Mouse (Mus musculus) midbrain, embryonic 12.5 days (tissue): ENCODE measurements at regions not wholly inside any gene's neighbourhood (a gene's known extent, or its start where the extent isn't known, plus 50 kb on each side); places are given as distances from the start of the nearest gene placed in this dataset.
"Not testable (repeated sequence)": the region's sequence is repeated elsewhere in the genome, so short reads cannot be mapped to it uniquely, and the experiment has no call there.

ENCODE experiments used
- ATAC-seq: fragments of 200-750 bp; cut with Nextera tagmentation; 2 replicates; pipeline ENCODE4 v1.8.0; 2017; ENCODE audit warnings: low read depth, moderate TSS enrichment, moderate library complexity; ENCODE audit not compliant: low FRiP score
- H3K27ac ChIP-seq: fragments of 300-500 bp; sonication (generic); replicated peaks from 2 replicates; pipeline ENCODE4 v1.5.1; 2016; ENCODE audit warnings: mild to moderate bottlenecking
- H3K27me3 ChIP-seq: fragments of 300-500 bp; sonication (generic); 2 replicates; pipeline ENCODE4 v1.6.1; 2016; ENCODE audit warnings: mild to moderate bottlenecking
- H3K36me3 ChIP-seq: fragments of 300-500 bp; sonication (generic); 2 replicates; pipeline ENCODE4 v1.6.1; 2016
- H3K4me1 ChIP-seq: fragments of 300-500 bp; sonication (generic); 2 replicates; pipeline ENCODE4 v1.6.1; 2016
- H3K4me2 ChIP-seq: fragments of 300-500 bp; sonication (generic); replicated peaks from 2 replicates; pipeline ENCODE4 v1.6.1; 2016; ENCODE audit warnings: mild to moderate bottlenecking, moderate library complexity
- H3K4me3 ChIP-seq: fragments of 300-500 bp; sonication (generic); 2 replicates; pipeline ENCODE4 v1.5.1; 2016; ENCODE audit warnings: mild to moderate bottlenecking
- H3K9ac ChIP-seq: fragments of 300-500 bp; sonication (generic); replicated peaks from 2 replicates; pipeline ENCODE4 v1.6.1; 2016; ENCODE audit warnings: mild to moderate bottlenecking, moderate library complexity
- H3K9me3 ChIP-seq: fragments of 300-500 bp; sonication (generic); 2 replicates; pipeline ENCODE4 v1.6.1; 2016; ENCODE audit warnings: mild to moderate bottlenecking
- WGBS: fragments of 180-500 bp; shearing (Covaris S2); methylation state at CpG from one replicate; pipeline ENCODE4 v1.1.7; 2016; 5-methylcytosine and 5-hydroxymethylcytosine counted together

GRCm38 (mm10) chr1:117051311-117051710 lies 248.5 kb downstream of the Gm19965 start:
- ATAC-seq, H3K9me3 ChIP-seq, H3K36me3 ChIP-seq, H3K27me3 ChIP-seq, H3K9ac ChIP-seq, H3K4me1 ChIP-seq, H3K4me2 ChIP-seq, H3K27ac ChIP-seq, H3K4me3 ChIP-seq: not testable (repeated sequence)
- 79% methylated on average over 3 of the region's 3 CpGs for WGBS

GRCm38 (mm10) chr1:117067151-117067819 lies 264.5 kb downstream of the Gm19965 start:
- no peaks in the 10 kb centered on the region for H3K9me3 ChIP-seq
- ATAC-seq, result peak; percentile 82
- no peaks in the 10 kb centered on the region for H3K27me3 ChIP-seq
- no peak overlapping the region for H3K9ac ChIP-seq
- no peak overlapping the region for H3K4me3 ChIP-seq
- no peaks in the 10 kb centered on the region for H3K36me3 ChIP-seq
- H3K4me1 ChIP-seq, result no peaks in the 10 kb centered on the region
- no peak overlapping the region for H3K4me2 ChIP-seq
- peak overlapping the region; percentile 64 for H3K27ac ChIP-seq
- 85% methylated on average over 4 of the region's 4 CpGs for WGBS

- H3K9me3 ChIP-seq, result no peaks in the 10 kb centered on the region
- no peaks in the 10 kb centered on the region for H3K36me3 ChIP-seq
- H3K27me3 ChIP-seq, result no peaks in the 10 kb centered on the region
- H3K4me3 ChIP-seq, result no peak overlapping the region
- ATAC-seq, result 0 out of 2 replicates have a peak, but pooled peaks have one; percentile 38
- H3K4me2 ChIP-seq, result no peak overlapping the region
- no peak overlapping the region for H3K27ac ChIP-seq
- no peaks in the 10 kb centered on the region for H3K4me1 ChIP-seq
- 11% methylated on average over 3 of the region's 3 CpGs for WGBS
- no peak overlapping the region for H3K9ac ChIP-seq
Observed at GRCm38 (mm10) chr1:117087136-117087535, 284.4 kb downstream of the Gm19965 start.

- no peak overlapping the region for H3K9ac ChIP-seq
- WGBS, result 79% methylated on average over 2 of the region's 2 CpGs
Observed at GRCm38 (mm10) chr1:117111496-117111895, 308.7 kb downstream of the Gm19965 start.

GRCm38 (mm10) chr1:117113918-117114317 lies 311.1 kb downstream of the Gm19965 start:
- Histone ChIP-seq H3K4me3 (no peak overlapping the region), H3K4me1 (no peaks in the 10 kb centered on the region), H3K36me3 (no peaks in the 10 kb centered on the region), H3K9ac (no peak overlapping the region), H3K27ac (no peak overlapping the region), H3K9me3 (no peaks in the 10 kb centered on the region), H3K27me3 (no peaks in the 10 kb centered on the region), H3K4me2 (no peak overlapping the region)
- no peak for ATAC-seq
- WGBS, result 84% methylated on average over 4 of the region's 4 CpGs

More at GRCm38 (mm10) chr1:117111496-117111895, 308.7 kb downstream of the Gm19965 start:
- no peak overlapping the region for H3K4me3 ChIP-seq
- H3K36me3 ChIP-seq, result no peaks in the 10 kb centered on the region
- H3K9me3 ChIP-seq, result no peaks in the 10 kb centered on the region
- H3K4me1 ChIP-seq, result no peaks in the 10 kb centered on the region
- ATAC-seq, result no peak
- H3K27me3 ChIP-seq, result no peaks in the 10 kb centered on the region
- H3K27ac ChIP-seq, result no peak overlapping the region
- H3K4me2 ChIP-seq, result no peak overlapping the region

GRCm38 (mm10) chr1:117122965-117123364 lies 320.2 kb downstream of the Gm19965 start:
- no peaks in the 10 kb centered on the region for H3K9me3 ChIP-seq
- 42% methylated on average over 2 of the region's 2 CpGs for WGBS
- no peak overlapping the region for H3K9ac ChIP-seq
- no peak overlapping the region for H3K4me2 ChIP-seq
- H3K27ac ChIP-seq, result no peak overlapping the region
- no peak for ATAC-seq
- H3K4me1 ChIP-seq, result no peaks in the 10 kb centered on the region
- H3K4me3 ChIP-seq, result no peak overlapping the region
- H3K27me3 ChIP-seq, result no peaks in the 10 kb centered on the region
- H3K36me3 ChIP-seq, result no peaks in the 10 kb centered on the region
